Mouse (Mus musculus): ENCODE measurements around the gene Vmn1r65.
"Not testable (repeated sequence)": the region's sequence is repeated elsewhere in the genome, so short reads cannot be mapped to it uniquely, and the experiment has no call there.

DNA sequence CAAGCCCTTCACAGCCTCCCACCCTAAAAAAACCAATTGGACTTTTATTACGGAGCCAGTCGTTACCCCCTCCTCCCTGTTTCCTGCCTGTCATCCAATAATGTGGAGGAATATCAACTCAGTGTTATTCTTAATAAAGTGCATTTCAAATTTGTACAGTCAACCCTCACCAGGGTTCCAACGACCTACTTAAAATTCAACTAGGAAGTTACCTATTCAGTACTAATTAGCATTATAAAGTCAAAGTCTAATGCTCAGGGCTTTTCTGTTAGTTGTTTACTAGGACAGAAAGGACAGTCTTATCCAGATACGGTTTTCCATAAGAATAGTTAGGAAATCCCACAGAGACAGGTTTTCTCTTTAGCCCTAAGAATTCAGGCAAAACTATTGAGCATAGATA, 28.4 kb downstream of the Vmn1r65 start:
- TF ChIP-seq CTCF (IDR thresholded peaks at IDR 0.05 in 2 of 3, conservative IDR thresholded peaks at IDR 0.05 in 1 of 3; ENCODE audit: control insufficient read depth in 1 of 3, insufficient read depth in 1 of 3, low read depth in 2 of 3, low read length in 3 of 3, poor library complexity in 1 of 3, severe bottlenecking in 1 of 3); POLR2A (IDR thresholded peaks at IDR 0.05; ENCODE audit: control insufficient read depth in 1 of 2, insufficient read depth in 1 of 2, low read depth in 1 of 2, low read length in 2 of 2, poor library complexity in 1 of 2); HCFC1 (IDR thresholded peaks at IDR 0.05; ENCODE audit: low read depth, low read length); MAX (IDR thresholded peaks at IDR 0.05; ENCODE audit: low read length); KAT2A (conservative IDR thresholded peaks at IDR 0.05; ENCODE audit: low read depth, low read length); MYB (IDR thresholded peaks at IDR 0.05; ENCODE audit: low read depth, low read length): not testable (repeated sequence)
